Mouse (Mus musculus) kidney, postnatal 14 days (tissue): ENCODE measurements around the gene Trnt1.

Source experiments
- DNase-seq: peaks from one replicate; pipeline ENCODE4 v3.0.0; 2022; ENCODE audit warnings: mixed read lengths

Trnt1 gene

GRCm38 (mm10) chr6:106768640-106769289, at the start of gene Trnt1:
Gene Trnt1, plus strand, starts transcription at chr6:106769120.
- peak; percentile 99 for DNase-seq

GRCm38 (mm10) chr6:106725642-106726041, 43.3 kb upstream of the Trnt1 start:
- no peak for DNase-seq

GRCm38 (mm10) chr6:106726078-106726477, 42.8 kb upstream of the Trnt1 start:
- no peak for DNase-seq

GRCm38 (mm10) chr6:106727703-106728102, 41.2 kb upstream of the Trnt1 start:
- DNase-seq: no peak

DNA sequence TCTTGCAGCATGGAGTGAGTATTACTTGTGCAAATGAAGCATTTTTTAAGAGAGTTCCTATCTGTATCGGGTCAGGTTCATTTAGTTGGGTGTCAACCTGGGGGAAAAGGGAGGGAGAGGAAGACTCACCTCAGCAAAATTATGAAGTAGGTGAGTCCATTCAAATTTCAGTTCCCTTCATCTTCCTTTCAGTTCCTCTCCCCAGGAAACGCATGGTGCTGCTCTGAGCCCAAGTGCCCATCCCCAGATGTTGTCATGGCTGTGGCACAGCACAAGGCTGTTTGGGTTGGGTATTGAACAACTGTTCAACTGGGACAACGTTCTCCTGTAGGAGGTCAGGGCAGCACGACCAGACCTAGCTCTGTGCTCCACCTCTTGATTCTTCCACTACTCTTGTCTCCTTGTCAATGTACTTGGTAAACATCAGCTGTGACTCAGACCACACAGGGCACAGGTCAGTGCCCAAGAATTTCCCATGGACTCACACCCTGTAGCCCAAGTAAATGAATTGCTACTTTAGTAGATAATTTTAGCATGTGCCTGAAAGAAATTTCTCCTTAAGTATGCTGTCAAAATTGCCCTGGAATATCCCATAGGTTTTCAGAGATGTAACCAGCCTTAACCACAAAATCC, 39.1 kb upstream of the Trnt1 start:
- DNase-seq: peak; percentile 14

DNA sequence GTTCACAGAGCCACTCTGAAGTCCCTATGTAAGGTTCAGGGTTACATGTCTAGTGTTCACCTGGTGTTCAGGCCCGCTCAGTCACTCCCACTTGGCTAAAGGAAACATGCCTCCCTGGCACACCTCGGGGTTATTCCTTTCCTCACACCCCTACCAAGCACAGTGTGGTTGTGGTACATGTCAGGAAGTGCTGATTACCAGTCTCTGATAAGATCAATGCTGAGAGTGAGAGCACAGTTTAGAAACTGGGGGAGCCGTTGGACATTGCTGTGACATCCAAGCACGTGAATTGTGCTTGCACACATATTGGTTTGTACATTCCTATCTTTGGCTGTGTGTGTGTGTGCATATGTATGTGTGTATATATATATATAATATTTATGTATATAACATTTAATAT, 36.4 kb upstream of the Trnt1 start:
- DNase-seq: no peak

- no peak for DNase-seq
Observed at GRCm38 (mm10) chr6:106738229-106738628, 30.7 kb upstream of the Trnt1 start.

DNA sequence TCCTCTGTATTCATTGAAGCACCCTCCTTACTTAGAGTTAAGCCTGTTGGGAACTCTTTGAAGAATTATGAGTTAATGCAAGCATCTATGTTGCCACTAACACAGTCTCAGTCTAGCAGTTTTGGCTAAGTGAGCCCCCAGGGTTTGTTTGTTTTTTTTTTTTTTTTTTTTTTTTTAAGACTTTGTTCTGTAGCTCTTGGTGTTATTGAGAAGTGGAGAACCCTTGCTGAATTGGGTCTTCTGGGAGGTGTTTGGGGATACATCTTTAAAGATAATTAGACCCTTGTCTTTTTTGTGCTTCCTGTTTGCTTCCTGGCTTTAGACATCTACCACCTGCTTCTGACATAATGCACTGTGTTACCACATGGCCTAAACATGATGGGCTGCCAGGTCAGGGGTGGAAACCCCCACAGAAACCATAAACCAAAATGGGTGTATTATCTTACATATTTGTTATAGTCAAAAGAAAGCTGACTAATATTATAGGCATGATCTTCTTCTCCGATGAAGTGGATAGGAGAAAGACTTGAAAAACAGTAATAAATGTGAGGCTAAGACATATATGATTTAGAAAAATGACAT, 28.6 kb upstream of the Trnt1 start:
- no peak for DNase-seq

DNA sequence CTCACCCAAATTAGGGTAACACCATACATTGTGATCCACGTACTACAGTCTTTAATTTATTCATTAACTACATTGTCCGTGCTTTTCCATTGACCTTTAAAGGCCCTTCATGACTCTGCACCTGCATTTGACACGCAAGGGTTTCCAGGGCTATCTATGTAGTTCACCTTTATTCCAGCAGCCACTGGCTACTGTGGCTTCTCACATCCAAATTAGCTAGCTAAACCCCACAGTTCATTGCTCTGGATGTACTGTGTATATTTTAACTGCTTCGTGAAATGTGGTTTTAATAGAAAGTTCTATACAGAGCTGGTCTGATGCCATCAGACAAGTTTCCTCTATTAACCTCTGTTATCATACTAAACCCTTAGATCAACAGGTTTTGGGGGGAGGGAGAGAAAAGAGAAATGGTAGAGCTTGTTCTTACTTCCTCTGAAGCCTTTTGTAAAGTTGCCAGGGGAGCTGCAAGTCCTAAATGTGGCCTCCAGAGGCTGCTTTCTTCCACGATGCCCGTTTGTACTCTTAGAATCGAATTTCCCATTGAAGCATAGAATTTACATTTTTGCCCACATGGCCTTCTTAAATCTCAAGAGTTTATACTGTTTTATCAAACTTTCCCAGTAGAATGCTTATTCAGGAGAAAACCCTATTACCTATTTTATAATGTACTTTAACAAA, 25.2 kb upstream of the Trnt1 start:
- no peak for DNase-seq

DNA sequence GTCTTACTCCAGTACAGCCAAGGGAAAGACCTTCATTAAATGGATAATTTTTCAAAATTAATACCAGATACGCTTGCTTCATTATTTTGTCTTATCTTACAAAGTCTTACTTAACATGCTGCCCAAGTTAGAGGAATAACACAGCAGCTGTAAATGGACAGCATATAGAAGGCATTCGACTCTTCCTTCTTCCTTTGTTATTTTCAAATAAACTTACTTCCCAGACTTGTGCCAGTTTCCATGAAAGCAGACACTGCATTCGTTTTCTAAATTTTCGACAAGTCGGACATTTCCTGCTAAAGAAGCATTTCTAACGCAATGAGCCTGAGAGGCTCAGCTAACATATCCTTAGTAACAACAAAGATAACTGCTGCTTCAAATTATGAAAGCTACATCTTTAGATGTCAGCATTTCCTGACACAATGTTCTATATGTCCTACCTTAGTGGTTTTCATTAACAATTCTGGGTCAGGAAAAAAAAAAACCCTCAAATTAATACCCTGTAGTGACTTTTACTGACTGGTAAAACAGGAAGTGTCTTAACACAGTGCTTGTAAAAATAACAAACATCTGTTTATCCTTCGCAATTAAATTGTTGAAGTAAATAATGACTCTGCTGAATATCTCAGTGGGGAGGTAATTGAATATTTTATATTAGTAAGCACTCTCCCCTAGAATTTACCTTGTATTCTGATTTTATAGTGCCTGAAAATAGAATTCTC, 23.1 kb upstream of the Trnt1 start:
- DNase-seq: no peak

DNA sequence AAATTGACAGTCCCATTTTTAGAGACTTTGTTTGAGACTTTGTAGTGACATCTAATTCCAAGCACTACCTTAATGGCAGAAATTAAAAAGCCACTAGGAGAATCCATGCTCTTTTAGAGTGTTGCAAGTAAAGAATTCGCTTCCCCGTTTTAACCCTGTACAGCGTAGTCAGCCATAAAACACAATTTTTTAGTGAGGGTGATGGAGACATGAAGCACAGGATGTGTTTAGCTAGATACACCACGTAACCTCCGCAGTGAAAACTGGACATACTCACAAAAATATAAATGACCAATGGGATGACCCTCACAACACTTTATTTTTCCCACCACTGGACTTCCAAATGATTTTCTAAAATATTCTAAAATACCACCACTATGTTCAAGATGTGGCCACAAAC, 21.7 kb upstream of the Trnt1 start:
- DNase-seq: no peak

GRCm38 (mm10) chr6:106747804-106748203, 21.1 kb upstream of the Trnt1 start:
- no peak for DNase-seq

GRCm38 (mm10) chr6:106748887-106749388, 20.0 kb upstream of the Trnt1 start, which contains the start of gene Il5ra:
Gene Il5ra, minus strand, starts transcription at chr6:106749037.
- DNase-seq: no peak

GRCm38 (mm10) chr6:106750291-106750690, 18.6 kb upstream of the Trnt1 start:
- DNase-seq: no peak

- DNase-seq: no peak
Observed at GRCm38 (mm10) chr6:106758299-106758698, 10.6 kb upstream of the Trnt1 start.

DNA sequence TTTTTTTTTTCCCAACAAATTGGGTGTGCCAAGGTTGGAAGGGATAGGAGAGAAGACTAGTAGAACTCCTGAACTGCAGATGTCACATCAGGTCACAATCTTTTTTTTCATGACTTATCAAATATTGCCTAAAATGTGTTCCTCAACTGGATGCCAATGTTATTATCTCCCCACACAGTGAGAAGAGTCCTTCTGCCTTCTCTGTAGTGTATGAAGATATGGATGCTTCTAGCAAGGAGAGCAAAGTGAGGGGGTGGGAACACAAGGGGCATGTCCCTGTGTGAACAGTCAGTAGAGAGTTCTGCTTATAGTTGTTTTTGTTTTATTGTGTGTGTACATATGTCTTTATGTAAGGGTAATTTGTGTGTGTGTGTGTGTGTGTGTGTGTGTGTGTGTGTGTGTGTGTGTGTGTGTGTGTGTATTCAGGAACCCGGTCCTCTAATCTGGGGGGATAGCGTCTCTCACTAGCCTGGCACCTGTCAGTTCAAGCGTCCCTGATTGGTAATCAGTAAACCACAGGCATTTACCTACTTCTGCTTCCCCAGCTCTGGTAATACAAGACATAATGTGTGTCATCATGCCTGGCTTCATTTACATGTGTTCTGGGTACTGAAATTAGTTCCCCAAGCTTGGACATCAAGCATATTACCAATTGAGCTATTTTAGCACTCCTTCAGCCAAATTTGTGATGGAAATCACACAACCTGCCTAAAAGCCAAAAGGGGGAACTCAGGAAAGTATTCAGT, 8.3 kb upstream of the Trnt1 start:
- DNase-seq: no peak

- DNase-seq: no peak
Observed at GRCm38 (mm10) chr6:106761486-106761885, 7.4 kb upstream of the Trnt1 start.

DNA sequence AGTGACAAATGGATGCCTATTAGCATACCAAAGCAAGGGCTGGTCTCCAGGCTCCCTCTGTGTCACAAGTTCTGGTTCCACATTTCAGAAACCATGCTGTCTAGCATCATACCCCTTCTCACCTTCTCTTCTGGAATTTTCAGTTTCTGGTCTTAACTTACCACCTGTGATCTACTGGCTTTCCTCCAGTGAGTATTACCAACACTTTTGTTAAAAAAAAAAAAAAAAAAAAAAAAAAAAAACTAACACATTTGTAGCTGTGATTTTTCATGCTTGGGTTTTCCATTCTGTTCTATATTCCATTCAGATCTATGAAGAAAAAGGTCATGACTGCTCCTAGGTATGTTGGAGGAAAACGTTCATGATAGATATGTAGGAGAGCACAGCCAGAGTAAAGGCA, 3.0 kb upstream of the Trnt1 start:
- no peak for DNase-seq

GRCm38 (mm10) chr6:106766774-106767173, 2.1 kb upstream of the Trnt1 start:
- DNase-seq: no peak

GRCm38 (mm10) chr6:106769290-106769866, 458 bp downstream of the Trnt1 start:
- peak; percentile 3 for DNase-seq

DNA sequence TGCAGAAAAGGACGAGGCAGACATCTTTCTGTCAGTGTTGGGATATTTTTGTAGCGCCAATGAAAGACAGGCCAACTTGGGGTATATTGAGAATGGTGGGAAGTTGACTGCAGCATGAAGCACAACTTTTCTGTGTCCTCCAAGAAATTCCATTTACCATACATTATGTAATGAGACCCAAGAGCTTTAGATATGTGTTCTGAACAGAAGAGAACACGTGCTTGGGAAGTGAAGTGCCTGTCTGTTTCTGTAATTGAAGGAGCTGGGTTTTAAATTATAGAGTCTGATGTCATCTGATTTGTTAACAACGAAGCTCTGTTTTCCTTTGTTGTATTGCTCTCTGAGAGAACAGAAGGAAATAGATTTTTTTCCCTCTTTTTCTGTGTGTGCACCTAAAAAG, 1.1 kb downstream of the Trnt1 start:
- no peak for DNase-seq

- DNase-seq: no peak
Observed at GRCm38 (mm10) chr6:106787138-106787537, 18.2 kb downstream of the Trnt1 start.
